Mouse (Mus musculus) C2C12 (cell line): Measurements from ENCODE around the gene Samd4b. TPM values are rescaled to one million over a fixed set of nuclear protein-coding genes. Genes with fewer than 3 reads are reported as not detected.
A peak's percentile ranks its signal among the peaks of the same experiment; 100 is the strongest.
"Not testable (repeated sequence)": the region's sequence is repeated elsewhere in the genome, so short reads cannot be mapped to it uniquely, and the experiment has no call there.

Source experiments
- H3K27me3 ChIP-seq: one replicate; pipeline ENCODE4 v1.6.1; 2011; ENCODE audit not compliant: control insufficient read depth, insufficient read depth, insufficient read length
- H3K36me3 ChIP-seq: one replicate; pipeline ENCODE4 v1.6.1; 2011; ENCODE audit not compliant: control insufficient read depth, insufficient read depth
- H3K4me3 ChIP-seq: one replicate; pipeline ENCODE4 v1.5.1; 2011; ENCODE audit warnings: mild to moderate bottlenecking, control low read depth; ENCODE audit not compliant: poor library complexity, insufficient read depth, severe bottlenecking
- H3K79me2 ChIP-seq: one replicate; pipeline ENCODE4 v1.6.1; 2011; ENCODE audit not compliant: control insufficient read depth, insufficient read depth
- H3K79me3 ChIP-seq: one replicate; pipeline ENCODE4 v1.6.1; 2011; ENCODE audit warnings: low read depth, control low read depth
- H3ac ChIP-seq: one replicate; pipeline ENCODE3; 2011; ENCODE audit warnings: low read depth; ENCODE audit not compliant: control insufficient read depth, insufficient read length
- CEBPB ChIP-seq: IDR thresholded peaks from one replicate; pipeline ENCODE4 v1.6.1; 2011; ENCODE audit warnings: low read depth, mild to moderate bottlenecking, control low read depth, moderate library complexity
- CTCF ChIP-seq: IDR thresholded peaks from one replicate; pipeline ENCODE4 v1.5.1; 2011; ENCODE audit not compliant: control insufficient read depth, insufficient read depth, insufficient read length
- FOSL1 ChIP-seq: IDR thresholded peaks from one replicate; pipeline ENCODE4 v1.8.0; 2011; ENCODE audit warnings: mild to moderate bottlenecking, low read length; ENCODE audit not compliant: poor library complexity, insufficient read depth, severe bottlenecking
- MAX ChIP-seq: IDR thresholded peaks from one replicate; pipeline ENCODE4 v1.6.1; 2011; ENCODE audit warnings: mild to moderate bottlenecking, control low read depth
- MYOD1 ChIP-seq: IDR thresholded peaks from one replicate; pipeline ENCODE4 v1.6.1; 2011; ENCODE audit warnings: low read depth; ENCODE audit not compliant: control insufficient read depth, insufficient read length
- MYOG ChIP-seq: IDR thresholded peaks from one replicate; pipeline ENCODE4 v1.6.1; 2011; ENCODE audit not compliant: control insufficient read depth, insufficient read length; ENCODE audit errors: extremely low read depth
- USF1 ChIP-seq: IDR thresholded peaks from one replicate; pipeline ENCODE4 v1.6.1; 2011; ENCODE audit warnings: low read depth, mild to moderate bottlenecking, control low read depth, moderate library complexity
- polyA plus RNA-seq: library from polyadenylated mRNA; unstranded; fragments of >200 nt; fragmentation: generic; extraction: Trizol; gene quantifications from one replicate; pipeline ENCODE4 v1.2.1, GENCODE M21; 2012; ENCODE audit warnings: missing spikeins

The Samd4b gene
- polyA plus RNA-seq, 1 experiment, result 42.6 TPM

DNA sequence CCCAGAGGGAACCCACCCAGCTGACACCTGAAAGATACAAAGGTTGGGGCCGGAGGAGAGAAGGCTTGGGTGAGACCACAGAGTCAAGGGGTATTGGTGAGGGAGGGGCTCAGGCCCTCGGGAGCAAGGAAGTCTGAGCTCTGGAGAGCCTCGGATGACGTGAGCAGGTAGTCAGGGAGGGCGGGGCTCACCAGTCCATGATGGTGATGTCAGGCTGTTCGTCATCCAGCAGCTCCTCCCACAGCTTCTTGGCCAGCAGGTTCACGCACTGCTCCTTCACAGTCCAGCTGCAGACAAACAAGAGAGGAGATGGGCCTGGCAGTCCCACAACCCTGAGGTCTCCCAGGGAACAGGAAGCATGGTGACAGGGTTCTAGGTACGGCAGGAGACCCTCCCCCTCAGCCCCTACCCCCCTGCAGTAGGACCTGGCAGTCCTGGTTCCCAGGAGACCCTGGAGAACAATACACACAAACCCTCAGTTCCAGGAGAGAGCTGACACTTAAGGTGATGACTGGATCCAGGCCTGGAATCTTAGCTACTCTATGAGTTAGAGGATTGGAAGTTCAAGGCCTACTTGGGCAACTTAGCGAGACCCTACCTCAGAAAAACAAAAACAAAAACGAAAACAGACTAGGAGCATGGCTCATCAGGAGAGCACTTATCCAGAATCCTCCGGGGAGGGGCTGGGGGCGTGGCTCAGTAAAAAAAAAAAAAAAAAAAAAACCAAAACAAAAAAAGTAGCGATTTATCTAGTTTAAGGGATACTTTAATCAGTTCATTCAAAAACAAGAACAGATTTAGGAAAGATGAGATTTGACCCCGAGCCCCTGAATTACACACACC is 52.7 kb downstream of the Samd4b start:
- no peaks in the 10 kb centered on the region for H3K36me3 ChIP-seq
- TF ChIP-seq FOSL1 (no peak), USF1 (no peak), MYOD1 (no peak), MAX (no peak), CEBPB (no peak), MYOG (no peak), CTCF (no peak)
- H3K79me3 ChIP-seq, result no peaks in the 10 kb centered on the region
- peaks cover 37% of the 10 kb centered on the region for H3K27me3 ChIP-seq
- H3K79me2 ChIP-seq, result no peaks in the 10 kb centered on the region
- H3K4me3 ChIP-seq, result no peak overlapping the region
- H3ac ChIP-seq, result no peak overlapping the region

DNA sequence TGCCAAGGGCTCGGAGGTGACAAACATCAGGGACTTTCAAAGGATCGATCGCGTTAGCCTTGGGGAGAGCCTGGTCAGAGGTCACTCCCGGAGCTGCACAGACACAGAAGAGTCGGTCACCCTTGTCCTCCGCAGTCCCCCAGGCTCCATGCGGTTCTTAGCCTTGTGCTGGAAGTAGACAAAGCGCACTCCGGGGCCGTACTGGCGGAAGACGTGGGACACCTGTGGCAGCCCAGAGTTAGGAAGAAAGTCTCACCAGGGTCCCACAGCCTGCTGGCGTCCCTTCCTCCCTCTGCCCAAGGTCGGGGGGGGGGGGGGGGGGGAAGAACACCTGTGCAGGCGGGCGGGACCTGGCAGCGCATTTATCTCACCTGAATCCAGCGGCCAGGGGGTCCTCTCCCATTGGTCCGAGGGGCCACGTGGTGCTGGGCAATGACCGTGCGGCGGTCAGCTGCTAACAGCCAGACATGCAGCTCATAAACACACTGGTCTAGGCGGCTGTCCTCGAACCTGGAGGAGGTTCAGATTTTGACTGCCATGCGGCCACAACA is 53.8 kb downstream of the Samd4b start:
- Histone ChIP-seq H3K36me3 (no peaks in the 10 kb centered on the region), H3K79me2 (no peaks in the 10 kb centered on the region), H3ac (no peak overlapping the region), H3K4me3 (no peak overlapping the region), H3K79me3 (no peaks in the 10 kb centered on the region), H3K27me3 (peaks cover 37% of the 10 kb centered on the region)
- TF ChIP-seq MYOD1 (no peak), CTCF (no peak), MYOG (no peak), USF1 (no peak), CEBPB (no peak), FOSL1 (no peak), MAX (no peak)

DNA sequence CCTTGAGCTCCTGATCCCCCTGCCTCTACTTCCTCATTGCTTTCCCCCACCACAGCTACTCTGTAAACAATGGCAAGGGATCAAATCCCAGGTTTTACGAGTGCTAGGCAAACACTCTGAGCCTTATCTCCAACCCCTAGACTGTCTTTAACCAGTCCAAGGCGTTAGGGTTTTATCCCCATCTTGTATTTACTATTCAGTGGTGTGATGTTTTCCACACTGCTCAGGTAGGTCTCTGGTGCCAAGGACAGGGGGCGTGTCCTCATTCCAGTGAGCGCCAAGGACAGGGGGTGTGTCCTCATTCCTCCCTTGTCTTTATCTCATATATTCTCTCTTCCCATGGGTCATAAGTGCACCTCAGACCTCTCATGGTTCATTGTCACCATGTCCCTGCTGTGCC is 57.4 kb downstream of the Samd4b start, which contains the start of gene Sycn:
TSS of gene Sycn (plus strand) at position 360 of the 400 bp plus-strand sequence.
- no peaks in the 10 kb centered on the region for H3K79me3 ChIP-seq
- peaks cover 19% of the 10 kb centered on the region for H3K27me3 ChIP-seq
- no peak within 1 kb of the TSS for H3K4me3 ChIP-seq
- H3ac ChIP-seq, result no peak within 1 kb of the TSS
- no peaks in the 10 kb centered on the region for H3K79me2 ChIP-seq
- no peaks in the 10 kb centered on the region for H3K36me3 ChIP-seq
- TF ChIP-seq CEBPB, result no peak
- no peak for TF ChIP-seq MYOD1
- no peak for TF ChIP-seq MAX
- no peak for TF ChIP-seq USF1
- TF ChIP-seq FOSL1, result no peak
- no peak for TF ChIP-seq MYOG
- no peak for TF ChIP-seq CTCF

DNA sequence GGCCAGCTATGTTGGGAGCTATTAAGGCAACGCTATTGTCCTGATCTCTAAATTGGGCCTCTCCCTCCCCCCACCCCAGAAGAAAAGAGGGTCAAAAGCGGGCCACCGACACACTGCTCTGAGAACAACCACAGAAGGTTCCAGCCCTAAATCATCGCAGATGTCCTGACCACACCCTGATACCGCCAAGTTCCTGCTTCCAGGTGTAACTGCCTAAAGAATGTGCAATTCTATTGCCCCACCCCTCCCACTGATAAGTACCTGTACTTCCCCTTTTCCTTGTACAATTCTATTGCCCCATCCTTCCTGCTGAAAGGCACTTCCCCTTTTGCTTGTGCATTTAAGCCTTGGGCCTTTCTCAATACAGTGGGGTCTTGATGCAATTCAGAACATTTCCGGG is 59.1 kb downstream of the Samd4b start:
- H3K36me3 ChIP-seq, H3K27me3 ChIP-seq, H3K79me2 ChIP-seq, H3K79me3 ChIP-seq, H3K4me3 ChIP-seq, H3ac ChIP-seq: not testable (repeated sequence)

DNA sequence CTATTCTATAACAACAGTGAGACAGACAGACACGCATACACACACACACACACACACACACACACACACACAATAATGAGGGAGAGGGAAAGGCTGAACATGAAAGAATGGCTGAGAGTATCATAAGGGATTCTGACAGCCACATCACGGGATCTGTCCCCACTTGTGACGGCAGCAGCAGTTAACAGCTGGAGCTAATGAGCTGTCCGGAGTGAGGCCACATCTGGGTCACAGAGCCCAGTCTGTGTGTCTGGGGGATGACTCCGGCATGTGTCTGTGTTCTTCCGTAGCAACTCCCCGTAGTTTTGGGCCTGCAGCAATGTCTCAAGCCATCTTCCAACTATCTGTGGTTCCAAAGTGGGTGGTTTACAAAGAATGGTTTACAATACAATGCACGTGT is 65.9 kb downstream of the Samd4b start:
- Histone ChIP-seq H3K27me3 (peaks cover 14% of the 10 kb centered on the region), H3K4me3 (no peak overlapping the region), H3K79me2 (no peaks in the 10 kb centered on the region), H3K36me3 (no peaks in the 10 kb centered on the region), H3K79me3 (no peaks in the 10 kb centered on the region), H3ac (no peak overlapping the region)
- no peak for TF ChIP-seq CTCF
- TF ChIP-seq MYOD1, result no peak

DNA sequence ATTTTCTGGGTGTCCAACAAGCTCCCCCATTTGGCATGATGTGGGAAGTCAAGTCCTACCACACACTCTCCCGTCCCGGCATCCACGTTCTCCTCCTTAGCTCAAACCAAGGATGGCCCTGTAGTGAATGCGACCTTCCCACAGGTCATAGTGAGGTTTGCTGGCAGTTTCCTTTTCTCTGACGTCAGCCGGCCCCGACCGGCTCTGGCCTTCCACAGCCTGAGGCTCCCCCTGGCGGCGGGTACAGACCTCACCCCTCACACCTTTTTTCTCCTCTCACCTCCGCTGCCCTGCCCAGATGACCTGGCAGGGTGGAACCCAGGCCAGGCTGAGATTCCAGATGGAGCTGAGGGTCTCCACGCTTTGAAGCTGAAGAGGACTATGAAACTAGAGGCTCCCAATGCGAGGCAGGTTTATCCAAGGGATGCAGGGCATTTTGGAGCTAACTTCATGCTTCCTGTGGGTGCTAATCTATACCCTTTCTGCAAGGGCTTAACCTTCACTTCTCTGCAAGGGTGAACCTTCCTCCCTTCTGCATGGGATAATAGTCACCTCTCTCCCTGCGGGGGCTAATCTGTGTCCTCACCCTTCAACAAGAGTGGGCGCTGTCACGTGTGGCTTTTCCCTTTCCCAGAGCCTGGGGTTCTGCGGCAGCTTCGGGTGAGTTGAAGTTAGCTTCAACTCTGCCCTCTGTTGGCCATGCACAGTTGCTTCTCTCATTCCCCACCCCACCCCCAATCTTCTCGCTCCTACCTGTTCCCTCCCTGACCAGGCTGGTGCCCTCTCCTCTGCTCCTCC is 69.8 kb downstream of the Samd4b start:
- Histone ChIP-seq H3ac (no peak overlapping the region), H3K4me3 (no peak overlapping the region), H3K27me3 (peaks cover 10% of the 10 kb centered on the region), H3K79me2 (no peaks in the 10 kb centered on the region), H3K36me3 (no peaks in the 10 kb centered on the region), H3K79me3 (no peaks in the 10 kb centered on the region)
- TF ChIP-seq CTCF, result peak; percentile 66
- TF ChIP-seq MYOG, result no peak
- TF ChIP-seq MYOD1, result no peak

DNA sequence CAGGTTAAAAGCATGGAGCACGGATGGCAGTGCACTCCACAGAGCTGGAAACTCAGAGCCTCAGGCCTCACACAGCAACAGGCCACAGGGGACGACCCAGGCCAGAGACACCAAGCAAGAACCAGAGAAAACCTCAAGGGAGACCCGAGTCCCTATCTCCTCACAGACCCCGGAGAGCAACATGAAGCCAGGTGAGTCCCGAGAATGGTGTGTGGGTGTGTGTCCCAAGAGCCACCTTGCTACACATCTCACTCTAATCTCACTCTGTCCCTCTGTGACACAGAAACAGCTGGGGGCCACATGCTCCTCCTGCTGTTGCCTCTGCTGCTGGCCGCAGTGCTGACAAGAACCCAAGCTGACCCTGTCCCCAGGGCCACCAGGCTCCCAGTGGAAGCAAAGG is 75.4 kb downstream of the Samd4b start, which contains the start of gene Ifnl3:
TSS of gene Ifnl3 (plus strand) at position 301 of the 400 bp plus-strand sequence.
- H3K79me3 ChIP-seq, result not testable (repeated sequence)

More for the DNA sequence above, 75.4 kb downstream of the Samd4b start, which contains the start of gene Ifnl3:
- H3K79me2 ChIP-seq, H3K27me3 ChIP-seq, H3K36me3 ChIP-seq, H3K4me3 ChIP-seq, H3ac ChIP-seq: not testable (repeated sequence)
